Mouse (Mus musculus): ENCODE results near the gene Cstf3. TPM values are rescaled to one million over a fixed set of nuclear protein-coding genes. Genes with fewer than 3 reads are reported as not detected.

Cstf3 gene
- polyA plus RNA-seq, 1 experiment from 2014 or later = 63.1 TPM

DNA sequence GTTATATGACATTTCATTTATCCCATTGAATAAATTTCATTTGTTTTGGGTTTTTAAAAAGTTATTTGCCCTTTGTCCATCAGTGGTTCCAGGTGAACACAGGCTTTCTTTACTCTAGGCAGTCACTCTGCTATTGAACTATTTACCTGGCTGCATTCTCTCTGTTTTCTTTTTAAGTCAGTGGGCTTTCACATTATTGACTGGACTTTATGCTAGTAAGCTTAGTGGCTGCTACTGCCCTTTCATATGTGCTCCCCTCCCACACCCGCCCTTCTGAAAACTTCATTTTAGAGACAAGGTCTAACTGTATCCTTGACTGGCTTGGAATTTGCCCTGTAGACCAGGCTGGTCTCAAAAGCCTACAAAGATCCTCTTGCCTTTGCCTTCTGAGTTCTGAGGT, 15.2 kb downstream of the Cstf3 start:
- no peak for ATAC-seq (ENCODE audit: insufficient read depth, low FRiP score, low read depth)
- H3K36me3 ChIP-seq = no peaks in the 10 kb centered on the region
- 75% methylated on average over 1 of the region's 1 CpGs for WGBS

GRCm38 (mm10) chr2:104614786-104615185, 24.5 kb downstream of the Cstf3 start:
- no peak overlapping the region for H3K4me2 ChIP-seq
- H3K9ac ChIP-seq = no peak overlapping the region
- H3K27ac ChIP-seq = no peak overlapping the region
- 0 out of 2 replicates have a peak, but pooled peaks cover 3% of the 10 kb centered on the region for H3K36me3 ChIP-seq
- no peaks in the 10 kb centered on the region for H3K9me3 ChIP-seq
- WGBS = 90% methylated on average over 3 of the region's 3 CpGs
- H3K4me1 ChIP-seq = no peaks in the 10 kb centered on the region
- no peak overlapping the region for H3K4me3 ChIP-seq (replicated peaks)
- ATAC-seq (ENCODE audit: insufficient read depth, low FRiP score, low read depth) = no peak
- H3K27me3 ChIP-seq (replicated peaks) = no peaks in the 10 kb centered on the region

More for the DNA sequence above, 15.2 kb downstream of the Cstf3 start:
- Histone ChIP-seq H3K27me3 (replicated peaks) (no peaks in the 10 kb centered on the region), H3K9me3 (no peaks in the 10 kb centered on the region), H3K4me1 (no peaks in the 10 kb centered on the region), H3K4me2 (no peak overlapping the region), H3K4me3 (replicated peaks) (no peak overlapping the region), H3K27ac (no peak overlapping the region), H3K9ac (no peak overlapping the region)

DNA sequence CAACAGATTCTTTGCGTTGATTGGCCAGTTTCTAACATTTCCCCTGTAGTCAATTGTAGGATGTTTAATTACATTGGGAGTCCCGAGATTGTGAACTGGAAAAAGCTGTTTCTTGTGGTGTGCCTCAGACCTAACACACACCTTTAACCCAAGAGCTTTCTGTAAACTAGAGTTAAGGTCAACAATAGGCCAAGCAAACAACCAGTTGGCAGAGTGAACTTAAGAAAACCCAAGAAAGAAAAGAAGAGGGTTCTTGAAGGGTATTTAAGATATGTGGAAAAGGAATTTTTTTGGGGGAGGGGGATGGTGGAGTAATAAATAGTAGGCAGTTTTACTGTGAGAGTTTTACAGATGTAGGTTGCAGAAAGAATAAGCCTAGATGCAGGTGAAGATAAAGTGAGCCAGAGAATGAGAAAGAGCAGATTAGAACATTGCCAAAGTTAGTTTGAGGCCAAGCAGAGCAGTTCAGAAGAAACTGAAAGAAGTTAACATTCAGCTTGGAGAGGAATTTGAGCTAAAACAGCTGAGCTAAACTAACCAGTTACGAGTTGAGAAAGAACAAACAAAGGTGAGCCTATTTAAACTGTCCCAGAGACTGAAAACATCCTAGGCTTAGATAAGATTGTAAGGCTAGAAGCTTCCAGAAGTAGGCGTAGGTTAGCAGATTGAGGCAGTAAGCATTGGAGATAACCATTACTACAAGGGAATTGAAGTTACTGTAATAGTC, 25.8 kb downstream of the Cstf3 start:
- Histone ChIP-seq H3K27me3 (replicated peaks) (no peaks in the 10 kb centered on the region), H3K36me3 (0 out of 2 replicates have a peak, but pooled peaks cover 3% of the 10 kb centered on the region), H3K9me3 (no peaks in the 10 kb centered on the region), H3K4me2 (no peak overlapping the region), H3K9ac (no peak overlapping the region), H3K4me3 (replicated peaks) (no peak overlapping the region), H3K27ac (no peak overlapping the region), H3K4me1 (no peaks in the 10 kb centered on the region)
- ATAC-seq (ENCODE audit: insufficient read depth, low FRiP score, low read depth) = no peak
- 73% methylated on average over 4 of the region's 4 CpGs for WGBS

- Histone ChIP-seq H3K27ac (no peak overlapping the region), H3K27me3 (replicated peaks) (no peaks in the 10 kb centered on the region), H3K36me3 (peaks cover 26% of the 10 kb centered on the region), H3K9ac (no peak overlapping the region), H3K4me2 (no peak overlapping the region), H3K4me1 (no peaks in the 10 kb centered on the region), H3K4me3 (replicated peaks) (no peak overlapping the region), H3K9me3 (no peaks in the 10 kb centered on the region)
- WGBS = 83% methylated on average over 1 of the region's 1 CpGs
- no peak for ATAC-seq (ENCODE audit: insufficient read depth, low FRiP score, low read depth)
Observed at GRCm38 (mm10) chr2:104658659-104659058, 68.3 kb downstream of the Cstf3 start.

DNA sequence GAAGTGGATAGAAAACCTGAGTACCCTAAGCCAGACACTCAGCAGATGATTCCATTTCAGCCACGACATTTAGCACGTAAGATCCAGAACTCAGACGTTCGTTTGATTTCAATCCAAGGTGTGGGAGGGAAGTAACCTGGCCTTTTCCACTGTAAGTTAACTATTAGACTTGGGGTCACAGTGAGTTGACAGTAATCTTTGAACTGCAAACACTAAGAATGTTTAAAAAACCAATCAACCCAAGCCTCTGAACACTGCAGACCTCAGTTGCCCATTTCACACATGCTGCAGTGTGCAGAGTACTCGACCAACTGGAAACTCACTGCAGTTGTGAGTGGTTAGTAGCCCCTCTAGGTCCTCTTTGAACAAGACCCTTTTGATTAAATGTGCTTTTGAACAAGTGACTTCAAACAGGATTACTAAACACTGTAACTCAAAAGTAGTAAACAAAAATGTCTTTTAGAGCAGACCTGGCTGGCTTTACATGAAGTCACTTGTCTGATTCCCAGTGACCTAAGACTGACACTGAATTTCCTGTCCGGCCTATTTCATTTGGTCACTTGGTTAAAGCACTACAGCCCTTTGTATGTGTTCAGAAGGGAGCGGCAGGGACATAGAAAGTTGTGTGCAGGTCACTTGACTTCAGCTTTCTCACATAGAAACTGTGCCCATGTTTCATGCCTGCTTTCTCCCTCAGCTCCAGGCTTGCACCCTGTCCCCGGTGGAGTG, 73.2 kb downstream of the Cstf3 start:
- H3K27ac ChIP-seq = no peak overlapping the region
- H3K27me3 ChIP-seq (replicated peaks) = no peaks in the 10 kb centered on the region
- H3K36me3 ChIP-seq = peaks cover 18% of the 10 kb centered on the region
- WGBS = 63% methylated on average over 8 of the region's 8 CpGs
- H3K4me1 ChIP-seq = no peaks in the 10 kb centered on the region
- no peak overlapping the region for H3K4me3 ChIP-seq (replicated peaks)
- no peak overlapping the region for H3K4me2 ChIP-seq
- no peaks in the 10 kb centered on the region for H3K9me3 ChIP-seq
- ATAC-seq (ENCODE audit: insufficient read depth, low FRiP score, low read depth) = no peak
- H3K9ac ChIP-seq = no peak overlapping the region

GRCm38 (mm10) chr2:104669122-104669804, 78.9 kb downstream of the Cstf3 start:
- Histone ChIP-seq H3K27me3 (replicated peaks) (no peaks in the 10 kb centered on the region), H3K27ac (no peak overlapping the region), H3K9ac (no peak overlapping the region), H3K9me3 (no peaks in the 10 kb centered on the region), H3K4me1 (no peaks in the 10 kb centered on the region), H3K36me3 (peaks cover 5% of the 10 kb centered on the region; the same call in 1 of the 2 replicates), H3K4me2 (no peak overlapping the region), H3K4me3 (replicated peaks) (no peak overlapping the region)
- ATAC-seq (ENCODE audit: insufficient read depth, low FRiP score, low read depth) = no peak
- WGBS = 83% methylated on average over 6 of the region's 6 CpGs

DNA sequence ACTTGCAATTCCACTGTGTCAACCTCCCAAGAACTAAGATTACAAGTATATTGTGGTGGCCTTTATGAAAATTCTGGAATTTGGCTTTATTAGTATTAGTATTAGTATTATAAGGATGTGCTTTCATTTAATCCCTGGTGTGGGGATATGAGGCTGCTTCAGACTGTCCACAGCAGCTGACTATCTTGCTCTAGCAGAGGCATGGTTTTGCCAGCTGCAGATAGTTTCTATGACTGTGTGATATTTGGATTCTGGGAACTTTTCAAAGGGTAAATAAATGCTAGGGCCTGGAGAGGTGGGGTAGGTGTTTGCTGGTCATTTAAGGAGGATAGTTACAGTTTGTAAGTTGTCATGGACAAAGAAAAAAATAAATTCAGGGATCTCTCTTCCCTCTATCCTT, 81.4 kb downstream of the Cstf3 start:
- Histone ChIP-seq H3K4me3 (replicated peaks) (no peak overlapping the region), H3K9me3 (no peaks in the 10 kb centered on the region)
- ATAC-seq (ENCODE audit: insufficient read depth, low FRiP score, low read depth) = no peak

GRCm38 (mm10) chr2:104677326-104677725, 87.0 kb downstream of the Cstf3 start:
- WGBS = 76% methylated on average over 3 of the region's 3 CpGs

More for the DNA sequence above, 81.4 kb downstream of the Cstf3 start:
- Histone ChIP-seq H3K4me1 (no peaks in the 10 kb centered on the region), H3K27ac (no peak overlapping the region), H3K9ac (no peak overlapping the region), H3K27me3 (replicated peaks) (no peaks in the 10 kb centered on the region), H3K4me2 (no peak overlapping the region), H3K36me3 (no peaks in the 10 kb centered on the region)

DNA sequence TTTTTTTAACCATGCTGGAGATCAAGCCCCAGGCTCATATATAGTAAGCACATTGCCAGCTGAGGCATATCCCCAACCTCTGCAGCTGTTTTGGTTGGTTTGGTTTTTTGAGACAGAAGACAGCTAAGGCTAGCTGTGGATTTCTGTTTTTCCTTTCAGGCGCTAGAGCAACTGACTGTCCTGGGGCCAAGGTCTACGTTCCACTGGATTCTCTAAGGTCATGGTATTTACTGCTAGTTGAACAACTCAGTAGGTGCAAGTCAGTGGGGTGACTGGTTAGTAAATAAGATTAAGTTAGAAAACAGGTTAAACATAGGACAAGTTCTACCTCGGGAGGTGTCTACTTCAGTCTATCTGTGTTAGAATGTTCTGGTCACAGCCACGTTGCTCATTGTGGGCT, 94.4 kb downstream of the Cstf3 start:
- 80% methylated on average over 4 of the region's 4 CpGs for WGBS
- no peak overlapping the region for H3K27ac ChIP-seq
- no peaks in the 10 kb centered on the region for H3K4me1 ChIP-seq
- no peak overlapping the region for H3K9ac ChIP-seq
- H3K27me3 ChIP-seq (replicated peaks) = no peaks in the 10 kb centered on the region
- no peak overlapping the region for H3K4me2 ChIP-seq
- H3K36me3 ChIP-seq = peaks cover 4% of the 10 kb centered on the region; the same call in 1 of the 2 replicates
- ATAC-seq (ENCODE audit: insufficient read depth, low FRiP score, low read depth) = no peak
- H3K4me3 ChIP-seq (replicated peaks) = no peak overlapping the region
- no peaks in the 10 kb centered on the region for H3K9me3 ChIP-seq

More at GRCm38 (mm10) chr2:104677326-104677725, 87.0 kb downstream of the Cstf3 start:
- no peak overlapping the region for H3K9ac ChIP-seq
- peaks cover 4% of the 10 kb centered on the region; the same call in 1 of the 2 replicates for H3K36me3 ChIP-seq
- H3K9me3 ChIP-seq = no peaks in the 10 kb centered on the region
- no peak overlapping the region for H3K27ac ChIP-seq
- no peak overlapping the region for H3K4me3 ChIP-seq (replicated peaks)
- H3K4me1 ChIP-seq = no peaks in the 10 kb centered on the region
- no peak overlapping the region for H3K4me2 ChIP-seq
- no peak for ATAC-seq (ENCODE audit: insufficient read depth, low FRiP score, low read depth)
- no peaks in the 10 kb centered on the region for H3K27me3 ChIP-seq (replicated peaks)

DNA sequence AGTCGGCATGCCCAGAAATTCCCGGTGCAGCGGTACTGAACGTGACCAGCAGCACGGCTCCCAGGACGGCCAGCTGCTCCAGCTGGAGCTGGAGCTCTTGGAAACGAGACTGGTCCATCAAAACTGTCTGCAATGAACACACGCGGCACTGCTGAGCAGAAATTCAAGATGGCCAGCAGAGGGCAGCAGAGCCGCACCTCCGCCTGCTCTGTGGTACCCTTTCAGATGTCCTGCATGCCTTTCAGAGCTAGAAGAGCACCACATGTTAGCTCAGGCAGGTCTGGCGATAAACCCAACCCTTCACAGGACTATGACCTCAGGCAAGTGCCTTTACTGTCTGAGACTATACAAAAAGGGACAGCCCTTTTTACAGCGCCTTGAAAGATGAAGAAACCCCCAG, 95.1 kb downstream of the Cstf3 start:
- 5% methylated on average over 13 of the region's 13 CpGs for WGBS
- H3K27ac ChIP-seq = no peak overlapping the region
- no peaks in the 10 kb centered on the region for H3K27me3 ChIP-seq (replicated peaks)
- H3K4me3 ChIP-seq (replicated peaks) = no peak overlapping the region
- ATAC-seq (ENCODE audit: insufficient read depth, low FRiP score, low read depth) = peak; percentile 81
- H3K4me1 ChIP-seq = no peaks in the 10 kb centered on the region
- H3K9me3 ChIP-seq = no peaks in the 10 kb centered on the region
- H3K36me3 ChIP-seq = peaks cover 4% of the 10 kb centered on the region; the same call in 1 of the 2 replicates
- H3K9ac ChIP-seq = no peak overlapping the region
- no peak overlapping the region for H3K4me2 ChIP-seq

- H3K27ac ChIP-seq = no peak overlapping the region
- no peak overlapping the region for H3K9ac ChIP-seq
- H3K4me2 ChIP-seq = no peak overlapping the region
- WGBS = 59% methylated on average over 3 of the region's 3 CpGs
- no peaks in the 10 kb centered on the region for H3K9me3 ChIP-seq
- no peak overlapping the region for H3K4me3 ChIP-seq (replicated peaks)
- no peaks in the 10 kb centered on the region for H3K4me1 ChIP-seq
- ATAC-seq (ENCODE audit: insufficient read depth, low FRiP score, low read depth) = no peak
- no peaks in the 10 kb centered on the region for H3K36me3 ChIP-seq
- no peaks in the 10 kb centered on the region for H3K27me3 ChIP-seq (replicated peaks)
Observed at GRCm38 (mm10) chr2:104687261-104687660, 96.9 kb downstream of the Cstf3 start.

DNA sequence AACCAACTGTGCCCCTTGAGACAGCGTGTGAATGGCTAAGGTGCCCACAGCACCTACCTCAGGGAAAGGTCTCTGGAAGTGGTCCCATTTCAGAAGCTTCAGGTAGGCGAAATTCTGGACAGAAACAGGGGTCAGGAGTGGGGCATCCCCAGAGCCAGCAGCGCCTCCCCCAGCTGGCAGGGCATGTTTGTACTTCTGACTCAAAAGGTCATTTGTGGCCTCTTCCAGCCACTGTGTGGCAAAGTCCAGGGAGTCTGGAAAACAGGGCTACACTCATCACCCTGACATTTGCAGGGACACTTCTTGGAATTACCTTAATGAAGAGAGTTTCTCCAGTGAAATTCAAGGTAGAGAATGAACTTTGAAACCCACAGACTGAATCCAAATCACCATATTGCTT, 98.0 kb downstream of the Cstf3 start:
- no peak for ATAC-seq (ENCODE audit: insufficient read depth, low FRiP score, low read depth)
- 75% methylated on average over 3 of the region's 3 CpGs for WGBS

More for the DNA sequence above, 98.0 kb downstream of the Cstf3 start:
- Histone ChIP-seq H3K4me1 (no peaks in the 10 kb centered on the region), H3K9me3 (no peaks in the 10 kb centered on the region), H3K27me3 (replicated peaks) (no peaks in the 10 kb centered on the region), H3K36me3 (no peaks in the 10 kb centered on the region), H3K4me2 (no peak overlapping the region), H3K4me3 (replicated peaks) (no peak overlapping the region), H3K27ac (no peak overlapping the region), H3K9ac (no peak overlapping the region)
